Mouse (Mus musculus): ENCODE measurements at regions not wholly inside any gene's neighbourhood (a gene's known extent, or its start where the extent isn't known, plus 50 kb on each side); places are given as distances from the start of the nearest gene placed in this dataset.

DNA sequence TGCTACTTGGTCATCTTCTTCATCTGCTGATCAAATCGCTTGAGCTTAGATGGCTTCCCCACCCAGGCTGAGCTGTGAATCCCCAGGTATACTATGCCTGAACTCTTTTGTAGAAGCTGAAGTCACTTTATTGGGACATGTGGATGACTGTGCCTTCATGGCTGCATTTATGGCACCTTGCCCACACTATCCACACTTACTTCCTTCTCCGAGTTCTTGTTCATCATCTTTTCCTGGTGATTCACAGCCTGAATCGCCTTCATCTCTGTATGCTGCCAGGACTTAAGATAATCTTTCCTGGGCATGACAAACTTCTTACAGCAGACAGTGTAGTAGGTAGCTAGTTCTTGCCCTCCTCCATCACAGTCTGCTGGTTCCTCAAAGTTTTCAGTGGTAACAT is 248.1 kb upstream of the Rack1 start:
- Histone ChIP-seq H3K27me3 (ENCODE audit: control insufficient read depth in 1 of 2, insufficient read depth in 2 of 2, low read length in 2 of 2) (no peaks in the 10 kb centered on the region), H3K27ac (ENCODE audit: control insufficient read depth, low read depth, low read length) (no peak overlapping the region), H3K9ac (ENCODE audit: control insufficient read depth, low read depth, low read length, poor library complexity, severe bottlenecking) (no peak overlapping the region), H3K9me3 (replicated peaks; ENCODE audit: insufficient read depth, low read length) (no peaks in the 10 kb centered on the region), H3K36me3 (ENCODE audit: control insufficient read depth in 1 of 2, insufficient read depth in 2 of 2, low read length in 2 of 2) (no peaks in the 10 kb centered on the region), H3K4me1 (ENCODE audit: control insufficient read depth in 1 of 2, insufficient read depth in 2 of 2, low read length in 2 of 2) (no peaks in the 10 kb centered on the region), H3K4me3 (ENCODE audit: control insufficient read depth in 1 of 2, insufficient read depth in 1 of 2, low read depth in 2 of 2, low read length in 2 of 2) (no peak overlapping the region), H3K79me2 (ENCODE audit: control insufficient read depth, insufficient read depth, low read length, poor library complexity) (no peaks in the 10 kb centered on the region)
- no peak for DNase-seq (ENCODE audit: low read depth, low spot score)
- no peak for TF ChIP-seq RCOR1 (IDR thresholded peaks at IDR 0.05; ENCODE audit: low read depth, low read length)
- no peak for TF ChIP-seq MAFK (IDR thresholded peaks at IDR 0.05; ENCODE audit: borderline replicate concordance, low read depth, low read length)
- TF ChIP-seq EP300 (IDR thresholded peaks at IDR 0.05; ENCODE audit: low read depth in 1 of 2, low read length in 2 of 2) = no peak
- TF ChIP-seq POLR2AphosphoS2 (IDR thresholded peaks at IDR 0.05; ENCODE audit: low read length) = no peak
- TF ChIP-seq MEF2A (IDR thresholded peaks at IDR 0.05; ENCODE audit: extremely low read depth, insufficient replicate concordance, low read depth, low read length, poor library complexity, severe bottlenecking) = no peak
- no peak for TF ChIP-seq CHD1 (IDR thresholded peaks at IDR 0.05; ENCODE audit: low read depth, low read length)
- TF ChIP-seq ZC3H11A (IDR thresholded peaks at IDR 0.05; ENCODE audit: low read depth, low read length) = no peak
- no peak for TF ChIP-seq ZNF384 (IDR thresholded peaks at IDR 0.05; ENCODE audit: low read depth, low read length)
- TF ChIP-seq MAX (IDR thresholded peaks at IDR 0.05; ENCODE audit: low read length) = no peak
- TF ChIP-seq UBTF (IDR thresholded peaks at IDR 0.05; ENCODE audit: borderline replicate concordance, insufficient read depth, low read depth, low read length) = no peak
- no peak for TF ChIP-seq ELF1 (IDR thresholded peaks at IDR 0.05; ENCODE audit: low read depth, low read length)
- no peak for TF ChIP-seq MYB (IDR thresholded peaks at IDR 0.05; ENCODE audit: low read depth, low read length)
- no peak for TF ChIP-seq POLR2AphosphoS5 (IDR thresholded peaks at IDR 0.05; ENCODE audit: borderline replicate concordance, low read depth, low read length)

DNA sequence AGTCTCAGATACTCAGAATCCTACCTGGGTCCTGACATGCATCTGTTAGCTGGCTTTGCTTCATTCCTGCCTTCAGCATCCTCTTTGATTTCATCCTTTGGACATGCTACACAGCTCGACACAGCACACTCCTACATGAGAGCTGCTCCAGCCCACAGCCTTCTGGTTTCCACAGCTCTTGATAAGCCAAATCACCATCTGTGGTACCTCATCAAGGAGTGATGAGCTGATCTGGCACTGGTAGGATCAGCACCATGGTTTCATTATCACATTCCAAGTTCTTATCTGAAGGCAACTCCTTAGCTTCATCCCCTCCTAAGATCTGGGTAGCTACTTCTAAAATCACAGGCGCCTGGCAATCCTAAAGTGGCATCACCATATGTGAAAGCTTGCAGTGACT is 248.9 kb upstream of the Rack1 start:
- H3K36me3 ChIP-seq (ENCODE audit: control insufficient read depth in 1 of 2, insufficient read depth in 2 of 2, low read length in 2 of 2) = no peaks in the 10 kb centered on the region
- TF ChIP-seq USF1 (IDR thresholded peaks at IDR 0.05; ENCODE audit: low read depth, low read length) (no peak), SMC3 (IDR thresholded peaks at IDR 0.05; ENCODE audit: low read depth, low read length) (no peak), MYB (IDR thresholded peaks at IDR 0.05; ENCODE audit: low read depth, low read length) (no peak), MAX (IDR thresholded peaks at IDR 0.05; ENCODE audit: low read length) (no peak), EP300 (IDR thresholded peaks at IDR 0.05; ENCODE audit: low read depth in 1 of 2, low read length in 2 of 2) (no peak), MYC (IDR thresholded peaks at IDR 0.05; ENCODE audit: low read depth, low read length) (no peak), JUND (IDR thresholded peaks at IDR 0.05; ENCODE audit: low read depth, low read length) (no peak), UBTF (IDR thresholded peaks at IDR 0.05; ENCODE audit: borderline replicate concordance, insufficient read depth, low read depth, low read length) (no peak), GATA1 (IDR thresholded peaks at IDR 0.05; ENCODE audit: low read depth, low read length) (no peak), RAD21 (IDR thresholded peaks at IDR 0.05; ENCODE audit: low read depth, low read length) (no peak)
- H3K79me2 ChIP-seq (ENCODE audit: control insufficient read depth, insufficient read depth, low read length, poor library complexity) = no peaks in the 10 kb centered on the region

More for the DNA sequence above, 248.9 kb upstream of the Rack1 start:
- Histone ChIP-seq H3K4me3 (ENCODE audit: control insufficient read depth in 1 of 2, insufficient read depth in 1 of 2, low read depth in 2 of 2, low read length in 2 of 2) (no peak overlapping the region), H3K4me1 (ENCODE audit: control insufficient read depth in 1 of 2, insufficient read depth in 2 of 2, low read length in 2 of 2) (no peaks in the 10 kb centered on the region), H3K9me3 (replicated peaks; ENCODE audit: insufficient read depth, low read length) (no peaks in the 10 kb centered on the region), H3K9ac (ENCODE audit: control insufficient read depth, low read depth, low read length, poor library complexity, severe bottlenecking) (no peak overlapping the region), H3K27ac (ENCODE audit: control insufficient read depth, low read depth, low read length) (no peak overlapping the region), H3K27me3 (ENCODE audit: control insufficient read depth in 1 of 2, insufficient read depth in 2 of 2, low read length in 2 of 2) (no peaks in the 10 kb centered on the region)
- no peak for DNase-seq (ENCODE audit: low read depth, low spot score)
